Mouse (Mus musculus) frontal cortex, postnatal 36 days (tissue): ENCODE measurements around the gene Arhgef26.

ENCODE experiments used
- DNase-seq, 2 experiments: peaks; one replicate each; pipeline ENCODE4 v3.0.0; 2022; ENCODE audit warnings: low spot score in 2 of 2

Gene Arhgef26

GRCm38 (mm10) chr3:62382853-62383252 is 44.7 kb downstream of the Arhgef26 start:
- no peak for DNase-seq

DNA sequence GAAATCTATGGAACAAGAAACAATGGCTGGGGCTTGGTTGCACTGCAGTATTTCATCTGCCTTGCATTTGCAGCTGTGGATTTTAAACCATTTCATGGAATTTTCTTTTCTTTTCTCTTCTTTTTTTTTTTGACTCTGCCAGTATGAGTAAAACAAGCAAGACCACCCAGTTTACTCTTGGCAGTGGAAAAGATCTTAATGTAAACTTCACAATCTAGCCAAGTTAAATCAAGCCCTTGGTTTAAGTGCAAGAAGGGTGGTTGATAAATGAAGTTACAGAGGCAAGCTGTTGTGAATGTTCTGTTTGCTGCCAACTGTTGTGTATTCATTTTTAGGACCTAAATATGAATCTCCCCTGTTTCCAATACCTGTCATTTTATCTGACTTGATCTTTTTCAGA is 54.5 kb downstream of the Arhgef26 start:
- no peak for DNase-seq

GRCm38 (mm10) chr3:62394284-62394683 is 56.1 kb downstream of the Arhgef26 start:
- no peak for DNase-seq

DNA sequence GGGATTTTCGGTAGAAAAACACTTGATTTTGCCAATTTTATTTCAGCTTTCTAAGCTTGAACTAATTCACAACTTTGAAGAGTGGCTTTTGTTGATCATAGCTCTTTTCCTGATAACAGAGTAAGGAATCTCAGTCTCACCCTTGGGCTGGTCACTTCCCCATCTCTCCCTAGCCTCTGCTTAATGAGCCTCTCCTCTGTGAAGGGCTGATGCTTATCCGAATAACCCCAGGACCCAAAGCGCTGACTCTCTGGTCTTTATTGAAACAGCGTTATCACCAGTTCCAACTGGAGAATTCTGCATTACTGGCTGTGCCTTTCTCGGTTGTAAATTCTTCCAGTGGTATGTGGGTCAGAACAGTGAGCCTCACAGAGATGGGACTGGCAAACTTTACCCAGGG is 57.2 kb downstream of the Arhgef26 start:
- DNase-seq, result no peak

DNA sequence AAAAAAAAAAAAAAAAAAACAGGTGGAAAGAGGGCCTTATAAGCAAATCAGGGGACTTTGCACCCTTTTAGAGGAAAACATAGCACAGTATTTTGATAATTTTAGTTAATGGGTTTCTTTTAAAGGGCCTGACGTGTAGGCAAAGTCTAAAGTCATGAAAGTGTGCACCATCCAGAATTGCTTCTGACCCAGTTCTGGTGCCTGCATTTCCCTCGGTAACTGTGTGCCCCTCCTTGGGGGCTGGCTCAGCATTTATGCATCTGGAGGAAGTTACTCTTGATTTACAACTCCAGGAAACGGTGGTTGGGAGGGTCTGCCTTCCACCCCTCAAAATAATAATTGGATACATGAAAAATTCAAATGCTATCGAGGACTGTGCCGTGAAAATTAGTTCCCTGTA is 58.0 kb downstream of the Arhgef26 start:
- no peak for DNase-seq

- DNase-seq, result peak in 1 of 2 experiments; percentile 8
Measured at GRCm38 (mm10) chr3:62398094-62398493, 60.0 kb downstream of the Arhgef26 start.

DNA sequence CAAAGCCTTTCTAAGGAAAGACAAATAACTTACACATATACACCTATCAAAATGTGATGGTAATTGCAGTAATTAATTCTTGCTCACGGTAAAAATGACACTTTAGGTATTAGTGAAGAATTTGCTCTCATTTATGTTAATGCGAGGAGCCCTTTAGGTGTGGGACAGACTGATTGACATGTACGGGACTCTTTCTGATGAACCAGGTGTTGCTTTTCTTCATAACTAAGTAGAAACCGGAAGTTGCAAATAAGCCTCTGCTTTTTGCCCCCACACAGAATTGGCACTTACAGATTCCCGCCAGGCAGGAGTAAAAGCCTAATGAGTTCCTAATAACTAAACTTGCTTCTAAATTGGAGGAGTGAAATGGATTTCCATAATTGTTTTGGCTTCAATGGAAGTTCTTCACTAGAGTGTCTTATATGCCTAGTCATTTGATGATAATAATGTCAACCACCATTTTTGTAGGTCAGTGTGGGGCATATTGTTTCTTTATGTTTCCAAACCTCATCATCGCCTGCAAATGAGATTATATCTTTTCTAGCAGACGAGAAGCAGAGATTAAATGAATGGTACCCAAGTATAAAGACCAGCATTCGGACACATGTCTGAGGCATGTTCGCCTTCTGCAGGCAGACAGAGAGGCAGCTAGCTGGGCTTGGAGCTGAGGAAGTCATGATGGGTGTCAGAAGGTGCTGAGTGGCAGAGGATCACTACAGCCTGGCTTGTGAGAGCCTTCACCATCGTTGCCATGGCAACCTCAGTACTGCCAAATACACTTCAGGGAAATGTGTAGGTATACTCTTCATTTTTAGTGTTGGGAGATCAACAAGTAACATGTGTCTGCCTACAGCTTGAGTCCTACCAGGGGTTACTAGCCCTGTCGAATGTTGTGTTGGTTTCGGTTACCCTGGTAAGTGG is 61.9 kb downstream of the Arhgef26 start:
- peak in 1 of 2 experiments; percentile 14 for DNase-seq

- no peak for DNase-seq
Measured at GRCm38 (mm10) chr3:62402466-62402865, 64.3 kb downstream of the Arhgef26 start.

- DNase-seq, result peak in 1 of 2 experiments; percentile 8
Measured at GRCm38 (mm10) chr3:62404477-62405246, 66.5 kb downstream of the Arhgef26 start.

GRCm38 (mm10) chr3:62409555-62410182 is 71.5 kb downstream of the Arhgef26 start:
- no peak for DNase-seq

GRCm38 (mm10) chr3:62410491-62410890 is 72.3 kb downstream of the Arhgef26 start:
- no peak for DNase-seq

DNA sequence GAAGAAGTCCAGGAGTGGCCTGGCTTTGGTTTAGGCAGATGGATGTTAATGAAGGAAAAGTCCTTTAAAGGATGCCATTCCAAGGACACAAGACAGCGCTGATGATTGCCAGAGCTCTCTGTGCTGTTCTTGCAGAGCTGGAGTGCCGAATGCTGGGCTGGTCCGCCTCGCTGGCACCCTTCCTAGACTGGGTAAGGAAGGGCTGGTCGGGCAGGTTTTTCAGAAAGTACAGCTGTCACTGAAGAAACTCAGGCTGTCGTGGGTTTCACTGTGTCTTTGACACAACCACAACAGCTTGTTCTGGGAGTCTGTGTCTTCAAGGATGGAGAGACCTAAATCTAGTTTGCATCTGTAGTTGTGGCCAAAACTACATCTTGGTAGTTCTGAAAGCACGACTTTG is 74.6 kb downstream of the Arhgef26 start:
- DNase-seq, result peak; percentile 38 to 64

- DNase-seq, result no peak
Measured at GRCm38 (mm10) chr3:62414926-62415325, 76.8 kb downstream of the Arhgef26 start.

GRCm38 (mm10) chr3:62417458-62417857 is 79.3 kb downstream of the Arhgef26 start:
- no peak for DNase-seq

DNA sequence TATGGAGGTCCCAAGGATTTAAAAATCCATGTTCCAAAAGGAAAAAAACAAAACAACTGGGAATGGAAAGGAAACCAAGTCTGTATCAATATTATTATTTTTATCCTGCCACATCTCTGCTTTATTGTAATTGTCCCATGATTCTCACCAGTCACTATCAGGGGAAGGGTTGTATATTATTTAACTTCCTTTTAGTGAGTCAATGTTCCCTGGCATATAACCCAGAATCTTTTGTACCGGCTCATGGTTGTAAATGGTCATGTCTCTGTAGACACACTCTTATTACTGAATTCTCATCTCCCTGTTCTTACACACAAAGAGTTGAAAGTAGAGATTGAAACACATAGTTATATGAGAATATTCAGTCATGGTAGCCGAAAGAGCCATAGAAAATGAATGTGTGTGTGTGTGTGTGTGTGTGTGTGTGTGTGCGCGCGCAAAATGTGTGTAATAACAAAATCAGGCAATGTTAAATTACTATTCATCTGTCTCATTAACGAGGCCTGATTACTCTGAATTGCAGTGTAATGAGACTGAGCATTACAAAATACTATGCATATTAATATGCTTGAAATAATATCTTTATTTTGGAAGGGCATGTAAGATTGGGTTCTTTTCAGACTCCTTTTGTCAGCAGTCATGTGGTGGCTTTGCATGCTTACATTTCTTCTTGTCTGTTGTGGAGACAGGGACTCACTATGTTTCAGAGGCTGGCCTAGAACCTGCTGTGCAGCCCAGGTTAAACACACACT is 80.4 kb downstream of the Arhgef26 start:
- DNase-seq, result no peak

- DNase-seq, result no peak
Measured at GRCm38 (mm10) chr3:62433675-62434074, 95.5 kb downstream of the Arhgef26 start.

- DNase-seq, result no peak
Measured at GRCm38 (mm10) chr3:62435923-62436322, 97.8 kb downstream of the Arhgef26 start.

- no peak for DNase-seq
Measured at GRCm38 (mm10) chr3:62440431-62440969, 102.4 kb downstream of the Arhgef26 start.

DNA sequence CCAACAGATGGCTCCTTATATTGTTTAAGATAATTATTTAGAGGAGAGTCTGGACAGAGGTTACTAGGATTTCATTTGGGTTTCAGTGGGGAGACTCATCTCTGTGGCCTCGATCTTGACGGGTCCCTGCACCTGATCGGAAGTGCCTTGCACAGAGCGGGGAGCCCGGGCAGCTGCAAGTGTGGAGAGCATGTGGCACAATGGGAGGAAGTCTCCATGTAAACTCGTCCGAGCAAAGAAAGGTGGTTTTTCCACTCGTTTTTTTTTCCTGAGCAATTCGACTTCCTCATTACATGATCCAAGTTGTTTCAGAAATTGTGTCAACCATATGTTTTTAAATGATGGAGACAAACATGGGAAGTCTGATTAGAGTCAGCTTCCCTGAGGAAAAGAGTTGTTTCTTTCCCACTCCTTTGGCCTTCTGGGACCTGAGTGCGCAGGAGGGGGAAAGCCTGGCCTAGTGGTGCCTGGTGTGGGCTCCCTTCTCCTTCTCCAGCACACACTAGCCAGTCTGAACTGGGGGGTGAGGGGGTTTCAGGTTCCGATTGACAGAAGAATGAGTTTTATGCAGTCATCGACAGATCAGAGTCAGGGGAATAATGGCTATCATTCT is 105.5 kb downstream of the Arhgef26 start:
- no peak for DNase-seq

- no peak for DNase-seq
Measured at GRCm38 (mm10) chr3:62446271-62446670, 108.1 kb downstream of the Arhgef26 start.

GRCm38 (mm10) chr3:62447151-62447550 is 109.0 kb downstream of the Arhgef26 start:
- DNase-seq, result no peak
